Mouse (Mus musculus): Measurements from ENCODE around the gene Bcl2l13. TPM values are rescaled to one million over a fixed set of nuclear protein-coding genes. Genes with fewer than 3 reads are reported as not detected.

The Bcl2l13 gene
- total and polyA plus RNA-seq, 3 experiments: 43.7 to 49.9 TPM; not detected in 1

GRCm38 (mm10) chr6:120837152-120837530 is 1.1 kb downstream of the Bcl2l13 start (continued):
- TF ChIP-seq ZMIZ1 (IDR thresholded peaks at IDR 0.05; ENCODE audit: low read depth, low read length) (no peak), CHD2 (IDR thresholded peaks at IDR 0.05; ENCODE audit: low read length) (no peak)

- Histone ChIP-seq H3K27ac (ENCODE audit: control insufficient read depth, low read depth, low read length) (no peak overlapping the region), H3K4me1 (ENCODE audit: control insufficient read depth in 1 of 2, insufficient read depth in 2 of 2, low read length in 2 of 2) (peaks cover 15 to 17% of the 10 kb centered on the region in 2 experiments), H3K4me3 (ENCODE audit: control insufficient read depth in 1 of 2, insufficient read depth in 1 of 2, low read depth in 2 of 2, low read length in 2 of 2) (no peak overlapping the region), H3K9ac (ENCODE audit: control insufficient read depth, low read depth, low read length, poor library complexity, severe bottlenecking) (no peak overlapping the region), H3K36me3 (ENCODE audit: control insufficient read depth in 1 of 2, insufficient read depth in 2 of 2, low read length in 2 of 2) (peaks cover 16 to 33% of the 10 kb centered on the region in 2 experiments), H3K27me3 (ENCODE audit: control insufficient read depth in 1 of 2, insufficient read depth in 2 of 2, low read length in 2 of 2) (no peaks in the 10 kb centered on the region), H3K9me3 (replicated peaks; ENCODE audit: insufficient read depth, low read length) (no peaks in the 10 kb centered on the region), H3K79me2 (ENCODE audit: control insufficient read depth, insufficient read depth, low read length, poor library complexity) (peaks cover 78% of the 10 kb centered on the region)
- DNase-seq (ENCODE audit: low read depth, low spot score): no peak
- TF ChIP-seq SMC3 (IDR thresholded peaks at IDR 0.05; ENCODE audit: low read depth, low read length): no peak
- TF ChIP-seq USF1 (IDR thresholded peaks at IDR 0.05; ENCODE audit: low read depth, low read length): no peak
- no peak for TF ChIP-seq ZNF384 (IDR thresholded peaks at IDR 0.05; ENCODE audit: low read depth, low read length)
- no peak for TF ChIP-seq MYB (IDR thresholded peaks at IDR 0.05; ENCODE audit: low read depth, low read length)
- no peak for TF ChIP-seq TCF12 (IDR thresholded peaks at IDR 0.05; ENCODE audit: low read depth, low read length)
- no peak for TF ChIP-seq CHD2 (IDR thresholded peaks at IDR 0.05; ENCODE audit: low read length)
Observed at GRCm38 (mm10) chr6:120840258-120840657, 4.2 kb downstream of the Bcl2l13 start.

GRCm38 (mm10) chr6:120841754-120842153 is 5.7 kb downstream of the Bcl2l13 start:
- H3K9me3 ChIP-seq (replicated peaks; ENCODE audit: insufficient read depth, low read length): no peaks in the 10 kb centered on the region
- no peak overlapping the region for H3K27ac ChIP-seq (ENCODE audit: control insufficient read depth, low read depth, low read length)
- no peak overlapping the region for H3K9ac ChIP-seq (ENCODE audit: control insufficient read depth, low read depth, low read length, poor library complexity, severe bottlenecking)
- DNase-seq (ENCODE audit: low read depth, low spot score): no peak
- peaks cover 16 to 33% of the 10 kb centered on the region in 2 experiments for H3K36me3 ChIP-seq (ENCODE audit: control insufficient read depth in 1 of 2, insufficient read depth in 2 of 2, low read length in 2 of 2)
- H3K27me3 ChIP-seq (ENCODE audit: control insufficient read depth in 1 of 2, insufficient read depth in 2 of 2, low read length in 2 of 2): no peaks in the 10 kb centered on the region
- peaks cover 17% of the 10 kb centered on the region in 2 experiments for H3K4me1 ChIP-seq (ENCODE audit: control insufficient read depth in 1 of 2, insufficient read depth in 2 of 2, low read length in 2 of 2)
- H3K4me3 ChIP-seq (ENCODE audit: control insufficient read depth in 1 of 2, insufficient read depth in 1 of 2, low read depth in 2 of 2, low read length in 2 of 2): peak overlapping the region in 1 of 2 experiments; percentile 15; a peak in 1 of 4 replicates
- H3K79me2 ChIP-seq (ENCODE audit: control insufficient read depth, insufficient read depth, low read length, poor library complexity): peaks cover 75% of the 10 kb centered on the region
- no peak for TF ChIP-seq MAFK (IDR thresholded peaks at IDR 0.05; ENCODE audit: borderline replicate concordance, low read depth, low read length)
- no peak for TF ChIP-seq USF2 (IDR thresholded peaks at IDR 0.05; ENCODE audit: borderline replicate concordance in 1 of 2, insufficient read depth in 1 of 2, low read depth in 1 of 2, low read length in 2 of 2)
- TF ChIP-seq GATA1 (IDR thresholded peaks at IDR 0.05; ENCODE audit: low read depth, low read length): peak; percentile 40; the same call in 1 of the 2 replicates
- no peak for TF ChIP-seq MYC (IDR thresholded peaks at IDR 0.05; ENCODE audit: low read depth, low read length)
- no peak for TF ChIP-seq UBTF (IDR thresholded peaks at IDR 0.05; ENCODE audit: borderline replicate concordance, insufficient read depth, low read depth, low read length)
- TF ChIP-seq SMC3 (IDR thresholded peaks at IDR 0.05; ENCODE audit: low read depth, low read length): no peak
- no peak for TF ChIP-seq POLR2AphosphoS5 (IDR thresholded peaks at IDR 0.05; ENCODE audit: borderline replicate concordance, low read depth, low read length)
- TF ChIP-seq MAX (IDR thresholded peaks at IDR 0.05; ENCODE audit: low read length): no peak
- TF ChIP-seq CHD2 (IDR thresholded peaks at IDR 0.05; ENCODE audit: low read length): no peak
- TF ChIP-seq E2F4 (IDR thresholded peaks at IDR 0.05; ENCODE audit: borderline replicate concordance, low read depth, low read length): no peak
- no peak for TF ChIP-seq GABPA (IDR thresholded peaks at IDR 0.05; ENCODE audit: low read depth, low read length)
- TF ChIP-seq CTCF (IDR thresholded peaks at IDR 0.05 in 2 of 3, conservative IDR thresholded peaks at IDR 0.05 in 1 of 3; ENCODE audit: control insufficient read depth in 1 of 3, insufficient read depth in 1 of 3, low read depth in 2 of 3, low read length in 3 of 3, poor library complexity in 1 of 3, severe bottlenecking in 1 of 3): no peak
- TF ChIP-seq POLR2A (IDR thresholded peaks at IDR 0.05; ENCODE audit: control insufficient read depth in 1 of 2, insufficient read depth in 1 of 2, low read depth in 1 of 2, low read length in 2 of 2, poor library complexity in 1 of 2): no peak
- no peak for TF ChIP-seq CHD1 (IDR thresholded peaks at IDR 0.05; ENCODE audit: low read depth, low read length)
- TF ChIP-seq TAL1 (IDR thresholded peaks at IDR 0.05; ENCODE audit: low read length): peak; percentile 30; the same call in 1 of the 2 replicates
- no peak for TF ChIP-seq USF1 (IDR thresholded peaks at IDR 0.05; ENCODE audit: low read depth, low read length)
- no peak for TF ChIP-seq RAD21 (IDR thresholded peaks at IDR 0.05; ENCODE audit: low read depth, low read length)
- no peak for TF ChIP-seq ZNF384 (IDR thresholded peaks at IDR 0.05; ENCODE audit: low read depth, low read length)
- TF ChIP-seq ZC3H11A (IDR thresholded peaks at IDR 0.05; ENCODE audit: low read depth, low read length): no peak
- TF ChIP-seq TBP (IDR thresholded peaks at IDR 0.05; ENCODE audit: low read depth, low read length): no peak
- no peak for TF ChIP-seq HCFC1 (IDR thresholded peaks at IDR 0.05; ENCODE audit: low read depth, low read length)
- peak; percentile 68; the same call in 1 of the 2 replicates for TF ChIP-seq TCF12 (IDR thresholded peaks at IDR 0.05; ENCODE audit: low read depth, low read length)
- peak; percentile 53 to 84 for TF ChIP-seq EP300 (IDR thresholded peaks at IDR 0.05; ENCODE audit: low read depth in 1 of 2, low read length in 2 of 2)
- TF ChIP-seq MEF2A (IDR thresholded peaks at IDR 0.05; ENCODE audit: extremely low read depth, insufficient replicate concordance, low read depth, low read length, poor library complexity, severe bottlenecking): peak; percentile 48; the same call in 1 of the 2 replicates
- TF ChIP-seq MXI1 (IDR thresholded peaks at IDR 0.05; ENCODE audit: low read depth, low read length): 0 out of 2 replicates have a peak, but pooled peaks have one; percentile 44
- TF ChIP-seq MYB (IDR thresholded peaks at IDR 0.05; ENCODE audit: low read depth, low read length): peak; percentile 70
- no peak for TF ChIP-seq BHLHE40 (IDR thresholded peaks at IDR 0.05; ENCODE audit: borderline replicate concordance, low read depth, low read length)

All from MEL (cell line).